Mouse (Mus musculus): Measurements from ENCODE around the gene Ubap2. TPM values are rescaled to one million over a fixed set of nuclear protein-coding genes. Genes with fewer than 3 reads are reported as not detected.
A peak's percentile ranks its signal among the peaks of the same experiment; 100 is the strongest.

Ubap2 gene
- polyA plus RNA-seq, 1 experiment, result 38.9 TPM

GRCm38 (mm10) chr4:41310567-41311563 is 35.9 kb upstream of the Ubap2 start:
- WGBS, result 85% methylated on average over 9 of the region's 9 CpGs
- TF ChIP-seq CTCF (conservative IDR thresholded peaks at IDR 0.05; ENCODE audit: insufficient read depth, insufficient read length, low read depth, low read length) (no peak), POLR2A (IDR thresholded peaks at IDR 0.05; ENCODE audit: low read depth, low read length) (no peak)
- DNase-seq, result peak; percentile 23
- H3K4me1 ChIP-seq (ENCODE audit: control insufficient read depth, insufficient read depth, low read length), result peaks cover 15% of the 10 kb centered on the region; the same call in 1 of the 2 replicates
- no peak overlapping the region for H3K27ac ChIP-seq (ENCODE audit: insufficient read depth, low read depth, low read length)
- no peak overlapping the region for H3K4me3 ChIP-seq (ENCODE audit: insufficient read depth, low read depth, low read length)
- no peaks in the 10 kb centered on the region for H3K27me3 ChIP-seq (replicated peaks; ENCODE audit: control insufficient read depth, insufficient read depth, low read length)
- peaks cover 2% of the 10 kb centered on the region; the same call in 1 of the 2 replicates for H3K36me3 ChIP-seq (ENCODE audit: control insufficient read depth, insufficient read depth, low read length)

GRCm38 (mm10) chr4:41307406-41307805 is 32.5 kb upstream of the Ubap2 start:
- 75% methylated on average over 6 of the region's 6 CpGs for WGBS

GRCm38 (mm10) chr4:41304302-41304701 is 29.4 kb upstream of the Ubap2 start:
- 47% methylated on average over 3 of the region's 3 CpGs for WGBS
- peaks cover 5% of the 10 kb centered on the region for H3K36me3 ChIP-seq (ENCODE audit: control insufficient read depth, insufficient read depth, low read length)

More at GRCm38 (mm10) chr4:41307406-41307805, 32.5 kb upstream of the Ubap2 start:
- Histone ChIP-seq H3K27me3 (replicated peaks; ENCODE audit: control insufficient read depth, insufficient read depth, low read length) (no peaks in the 10 kb centered on the region), H3K4me1 (ENCODE audit: control insufficient read depth, insufficient read depth, low read length) (peaks cover 5% of the 10 kb centered on the region; the same call in 1 of the 2 replicates), H3K27ac (ENCODE audit: insufficient read depth, low read depth, low read length) (no peak overlapping the region), H3K4me3 (ENCODE audit: insufficient read depth, low read depth, low read length) (no peak overlapping the region), H3K36me3 (ENCODE audit: control insufficient read depth, insufficient read depth, low read length) (peaks cover 3% of the 10 kb centered on the region; the same call in 1 of the 2 replicates)
- DNase-seq, result no peak
- TF ChIP-seq POLR2A (IDR thresholded peaks at IDR 0.05; ENCODE audit: low read depth, low read length) (no peak), CTCF (conservative IDR thresholded peaks at IDR 0.05; ENCODE audit: insufficient read depth, insufficient read length, low read depth, low read length) (no peak)

GRCm38 (mm10) chr4:41303671-41304070 is 28.7 kb upstream of the Ubap2 start:
- no peaks in the 10 kb centered on the region for H3K27me3 ChIP-seq (replicated peaks; ENCODE audit: control insufficient read depth, insufficient read depth, low read length)
- H3K4me3 ChIP-seq (ENCODE audit: insufficient read depth, low read depth, low read length), result no peak overlapping the region
- no peak for DNase-seq
- peaks cover 8% of the 10 kb centered on the region for H3K36me3 ChIP-seq (ENCODE audit: control insufficient read depth, insufficient read depth, low read length)
- TF ChIP-seq CTCF (conservative IDR thresholded peaks at IDR 0.05; ENCODE audit: insufficient read depth, insufficient read length, low read depth, low read length), result no peak
- TF ChIP-seq POLR2A (IDR thresholded peaks at IDR 0.05; ENCODE audit: low read depth, low read length), result no peak
- H3K4me1 ChIP-seq (ENCODE audit: control insufficient read depth, insufficient read depth, low read length), result peaks cover 5% of the 10 kb centered on the region; the same call in 1 of the 2 replicates
- no peak overlapping the region for H3K27ac ChIP-seq (ENCODE audit: insufficient read depth, low read depth, low read length)
- 89% methylated on average over 7 of the region's 7 CpGs for WGBS

More at GRCm38 (mm10) chr4:41304302-41304701, 29.4 kb upstream of the Ubap2 start:
- no peak for DNase-seq
- Histone ChIP-seq H3K4me1 (ENCODE audit: control insufficient read depth, insufficient read depth, low read length) (peaks cover 5% of the 10 kb centered on the region; the same call in 1 of the 2 replicates), H3K27ac (ENCODE audit: insufficient read depth, low read depth, low read length) (no peak overlapping the region), H3K27me3 (replicated peaks; ENCODE audit: control insufficient read depth, insufficient read depth, low read length) (no peaks in the 10 kb centered on the region), H3K4me3 (ENCODE audit: insufficient read depth, low read depth, low read length) (no peak overlapping the region)
- TF ChIP-seq POLR2A (IDR thresholded peaks at IDR 0.05; ENCODE audit: low read depth, low read length), result no peak
- no peak for TF ChIP-seq CTCF (conservative IDR thresholded peaks at IDR 0.05; ENCODE audit: insufficient read depth, insufficient read length, low read depth, low read length)

- Histone ChIP-seq H3K4me1 (ENCODE audit: control insufficient read depth, insufficient read depth, low read length) (no peaks in the 10 kb centered on the region), H3K27me3 (replicated peaks; ENCODE audit: control insufficient read depth, insufficient read depth, low read length) (no peaks in the 10 kb centered on the region), H3K36me3 (ENCODE audit: control insufficient read depth, insufficient read depth, low read length) (peaks cover 16% of the 10 kb centered on the region), H3K27ac (ENCODE audit: insufficient read depth, low read depth, low read length) (no peak overlapping the region), H3K4me3 (ENCODE audit: insufficient read depth, low read depth, low read length) (no peak overlapping the region)
- no peak for DNase-seq
- TF ChIP-seq POLR2A (IDR thresholded peaks at IDR 0.05; ENCODE audit: low read depth, low read length) (no peak), CTCF (conservative IDR thresholded peaks at IDR 0.05; ENCODE audit: insufficient read depth, insufficient read length, low read depth, low read length) (no peak)
- WGBS, result 90% methylated on average over 5 of the region's 5 CpGs
Observed at GRCm38 (mm10) chr4:41298976-41299375, 24.0 kb upstream of the Ubap2 start.

GRCm38 (mm10) chr4:41295960-41296359 is 21.0 kb upstream of the Ubap2 start:
- Histone ChIP-seq H3K36me3 (ENCODE audit: control insufficient read depth, insufficient read depth, low read length) (peaks cover 21% of the 10 kb centered on the region), H3K27me3 (replicated peaks; ENCODE audit: control insufficient read depth, insufficient read depth, low read length) (no peaks in the 10 kb centered on the region), H3K4me1 (ENCODE audit: control insufficient read depth, insufficient read depth, low read length) (no peaks in the 10 kb centered on the region), H3K4me3 (ENCODE audit: insufficient read depth, low read depth, low read length) (no peak overlapping the region), H3K27ac (ENCODE audit: insufficient read depth, low read depth, low read length) (no peak overlapping the region)
- no peak for DNase-seq
- 95% methylated on average over 7 of the region's 7 CpGs for WGBS
- TF ChIP-seq POLR2A (IDR thresholded peaks at IDR 0.05; ENCODE audit: low read depth, low read length), result no peak
- no peak for TF ChIP-seq CTCF (conservative IDR thresholded peaks at IDR 0.05; ENCODE audit: insufficient read depth, insufficient read length, low read depth, low read length)

GRCm38 (mm10) chr4:41295507-41295906 is 20.6 kb upstream of the Ubap2 start:
- H3K27ac ChIP-seq (ENCODE audit: insufficient read depth, low read depth, low read length), result no peak overlapping the region
- WGBS, result 87% methylated on average over 11 of the region's 11 CpGs
- H3K4me3 ChIP-seq (ENCODE audit: insufficient read depth, low read depth, low read length), result no peak overlapping the region
- no peaks in the 10 kb centered on the region for H3K4me1 ChIP-seq (ENCODE audit: control insufficient read depth, insufficient read depth, low read length)
- H3K27me3 ChIP-seq (replicated peaks; ENCODE audit: control insufficient read depth, insufficient read depth, low read length), result no peaks in the 10 kb centered on the region
- H3K36me3 ChIP-seq (ENCODE audit: control insufficient read depth, insufficient read depth, low read length), result peaks cover 21% of the 10 kb centered on the region
- TF ChIP-seq CTCF (conservative IDR thresholded peaks at IDR 0.05; ENCODE audit: insufficient read depth, insufficient read length, low read depth, low read length), result no peak
- TF ChIP-seq POLR2A (IDR thresholded peaks at IDR 0.05; ENCODE audit: low read depth, low read length), result no peak
- DNase-seq, result no peak

Data from kidney, adult 2 months (tissue).